Mouse (Mus musculus) adrenal gland, adult 10 weeks (tissue): Measurements from ENCODE around the gene Gm32687. TPM values are rescaled to one million over a fixed set of nuclear protein-coding genes. Genes with fewer than 3 reads are reported as not detected.

ENCODE experiments used
- polyA plus RNA-seq: library from polyadenylated mRNA; stranded (reverse); fragments of 350-450 nt; fragmentation: Illumina TruSeq; extraction: RNeasy Lipid Tissue Mini Kit (QIAGEN cat#74804); gene quantifications from one replicate; pipeline ENCODE4 v1.2.3, GENCODE M21; 2014; ENCODE audit warnings: low read depth, low replicate concordance

Gm32687 gene
- polyA plus RNA-seq = 13.9 TPM

DNA sequence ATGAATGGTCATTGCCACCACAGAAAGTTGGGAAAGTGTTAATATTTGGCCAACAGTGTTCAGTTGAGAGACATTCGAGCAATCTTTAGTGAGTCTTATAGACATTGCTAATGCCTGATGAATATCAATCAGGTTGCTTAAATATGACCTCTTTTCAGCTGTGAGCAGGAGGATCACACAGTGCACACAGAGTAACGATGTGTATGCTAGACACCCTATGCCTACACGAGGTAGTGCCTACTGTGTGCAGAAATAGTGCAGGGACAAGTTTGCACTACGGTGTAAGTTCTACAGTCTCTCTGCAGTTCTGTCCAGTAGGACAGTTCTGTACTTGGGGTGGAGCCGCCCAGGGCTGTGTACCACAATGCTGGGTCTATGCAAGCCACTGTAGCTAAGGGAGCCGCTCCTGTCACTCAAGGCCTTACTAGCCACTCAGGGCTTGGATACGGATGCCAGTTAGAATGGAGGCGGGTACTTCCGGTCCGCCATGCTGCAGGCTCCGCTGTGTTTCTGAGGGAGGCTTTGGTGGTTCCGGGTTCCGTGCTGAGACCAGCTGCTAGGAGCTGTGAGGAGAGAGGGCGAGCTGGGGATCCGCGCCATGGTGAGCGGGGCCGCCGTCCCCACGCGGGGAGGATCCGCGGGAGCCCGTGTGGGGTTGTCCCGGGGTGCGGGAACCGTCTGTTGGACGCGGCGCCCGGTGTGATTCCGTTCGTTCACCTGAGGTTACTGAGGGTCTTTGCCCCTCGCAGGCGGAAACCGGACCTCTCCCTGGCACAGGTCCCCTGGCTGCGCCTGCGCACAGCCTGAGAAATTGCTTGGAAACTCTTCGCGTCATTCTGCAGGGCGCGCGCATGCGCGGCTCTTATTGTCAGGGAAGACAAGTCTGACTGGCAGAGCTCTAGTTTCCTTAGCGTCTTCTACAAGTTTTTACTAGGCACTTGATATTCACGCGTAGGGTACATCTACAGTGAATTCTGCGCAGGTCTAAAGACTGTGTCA, at the start of gene Gm32687:
Gm32687 (plus strand) TSS at position 526 of the 999 bp plus-strand sequence.

DNA sequence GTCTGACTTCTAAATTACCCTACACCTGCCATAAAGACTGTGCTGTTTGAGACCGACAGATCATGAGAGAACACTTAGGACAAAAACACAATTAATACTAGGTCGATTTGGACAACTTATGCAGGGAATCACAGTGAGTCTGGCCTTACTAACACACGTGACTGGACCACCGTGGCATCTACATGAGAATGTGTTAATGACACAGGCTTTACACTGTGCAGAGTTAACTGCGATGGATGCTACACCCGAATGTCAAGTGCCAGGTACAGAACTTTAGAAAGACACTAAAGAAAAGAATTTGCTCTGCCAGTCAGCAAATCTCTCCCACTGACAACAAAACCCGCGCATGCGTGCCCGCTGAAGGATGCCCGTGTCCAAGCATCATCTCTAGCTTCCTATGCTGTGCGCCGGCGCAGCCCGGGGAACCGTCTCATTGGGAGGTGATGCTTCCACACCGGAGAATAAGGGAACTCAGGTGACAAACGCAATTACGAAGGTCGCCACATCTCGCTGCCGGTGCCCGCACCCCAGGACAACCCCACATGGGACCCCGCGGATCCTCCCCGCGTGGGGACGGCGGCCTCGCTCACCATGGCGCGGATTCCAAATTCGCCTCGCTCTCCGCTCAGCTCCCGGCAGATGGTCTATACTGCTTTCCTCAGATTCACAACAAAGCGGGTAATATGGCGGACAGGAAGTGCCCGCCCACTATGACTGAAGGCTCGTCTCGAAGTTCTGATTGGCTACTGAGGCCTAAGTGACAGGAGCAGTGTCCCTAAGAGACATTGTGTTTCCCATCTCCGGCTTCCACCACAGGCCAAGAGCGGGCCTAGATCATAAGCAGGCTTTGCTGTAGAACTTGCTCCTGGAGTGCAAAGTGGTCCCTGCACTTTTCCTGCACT, 66.4 kb downstream of the Gm32687 start, which contains the start of gene Zfp781:
Zfp781 (minus strand) TSS at position 639 of the 902 bp plus-strand sequence.

Other genes starting within 250 kb of the Gm32687 start
- not detected for gene Sirt6, start 236.1 kb upstream of the Gm32687 start, polyA plus RNA-seq
- gene Ankrd24, start 235.4 kb upstream of the Gm32687 start, polyA plus RNA-seq = 3.0 TPM
- 14.4 TPM for gene Gm10778, start 214.9 kb upstream of the Gm32687 start, polyA plus RNA-seq
- 30.4 TPM for gene Zfp433, start 159.1 kb upstream of the Gm32687 start, polyA plus RNA-seq
- gene Gm3055, start 92.8 kb upstream of the Gm32687 start, polyA plus RNA-seq = 15.6 TPM
- gene Gm4767, start 51.7 kb upstream of the Gm32687 start, polyA plus RNA-seq = 3.4 TPM
- gene Zfp781, start 66.5 kb downstream of the Gm32687 start, polyA plus RNA-seq = 5.6 TPM
- 11.1 TPM for gene Zfp873, start 184.2 kb downstream of the Gm32687 start, polyA plus RNA-seq
- gene BC024063, start 219.4 kb downstream of the Gm32687 start, polyA plus RNA-seq = 10.4 TPM